Mouse (Mus musculus) cerebellum, adult 8-10 months (tissue): Measurements from ENCODE around the gene 9230102O04Rik.

Experiments
- DNase-seq: peaks from one replicate; pipeline ENCODE4 v3.0.0; 2022

Gene 9230102O04Rik

GRCm38 (mm10) chr2:9888913-9889650, at the start of gene 9230102O04Rik:
Gene 9230102O04Rik, minus strand, starts transcription at chr2:9889540.
- DNase-seq = no peak

- no peak for DNase-seq
These were observed 46.6 kb upstream of the 9230102O04Rik start for GRCm38 (mm10) chr2:9935965-9936364.

GRCm38 (mm10) chr2:9926905-9927283, 37.6 kb upstream of the 9230102O04Rik start:
- DNase-seq = no peak

GRCm38 (mm10) chr2:9926194-9926904, 37.0 kb upstream of the 9230102O04Rik start:
- DNase-seq = no peak

GRCm38 (mm10) chr2:9918691-9919471, 29.5 kb upstream of the 9230102O04Rik start:
- DNase-seq = no peak

GRCm38 (mm10) chr2:9917602-9918001, 28.3 kb upstream of the 9230102O04Rik start:
- no peak for DNase-seq

GRCm38 (mm10) chr2:9905995-9906394, 16.7 kb upstream of the 9230102O04Rik start:
- DNase-seq = no peak

GRCm38 (mm10) chr2:9903854-9904560, 14.7 kb upstream of the 9230102O04Rik start:
- no peak for DNase-seq

- DNase-seq = no peak
These were observed 8.5 kb upstream of the 9230102O04Rik start for GRCm38 (mm10) chr2:9897846-9898245.

GRCm38 (mm10) chr2:9896097-9896770, 6.9 kb upstream of the 9230102O04Rik start:
- DNase-seq = no peak

GRCm38 (mm10) chr2:9894836-9895593, 5.7 kb upstream of the 9230102O04Rik start:
- DNase-seq = no peak

- no peak for DNase-seq
These were observed 4.1 kb upstream of the 9230102O04Rik start for GRCm38 (mm10) chr2:9893272-9893953.

GRCm38 (mm10) chr2:9892541-9892940, 3.2 kb upstream of the 9230102O04Rik start:
- no peak for DNase-seq

GRCm38 (mm10) chr2:9890906-9891305, 1.6 kb upstream of the 9230102O04Rik start:
- no peak for DNase-seq

- no peak for DNase-seq
These were observed 911 bp upstream of the 9230102O04Rik start for GRCm38 (mm10) chr2:9890251-9890650.

- no peak for DNase-seq
These were observed 377 bp upstream of the 9230102O04Rik start, which contains the start of gene Gata3 for GRCm38 (mm10) chr2:9889651-9890183. Gene Gata3, minus strand, starts transcription at chr2:9890034.

- no peak for DNase-seq
These were observed 1.7 kb downstream of the 9230102O04Rik start for GRCm38 (mm10) chr2:9887636-9888035.

GRCm38 (mm10) chr2:9886921-9887610, 2.3 kb downstream of the 9230102O04Rik start:
- DNase-seq = no peak

GRCm38 (mm10) chr2:9886031-9886430, 3.3 kb downstream of the 9230102O04Rik start:
- no peak for DNase-seq
